Mouse (Mus musculus): Measurements from ENCODE around the gene Cryba4. TPM values are rescaled to one million over a fixed set of nuclear protein-coding genes. Genes with fewer than 3 reads are reported as not detected.

The Cryba4 gene
- polyA plus RNA-seq, 1 experiment from 2014 or later, result 0.79 TPM

GRCm38 (mm10) chr5:112295162-112295561, 42.8 kb upstream of the Cryba4 start:
- H3K4me3 ChIP-seq (ENCODE audit: low read depth, low read length), result no peak overlapping the region
- no peaks in the 10 kb centered on the region for H3K9me3 ChIP-seq (ENCODE audit: control insufficient read depth, low read length)
- H3K9ac ChIP-seq (replicated peaks; ENCODE audit: low read depth, low read length), result no peak overlapping the region
- no peak overlapping the region for H3K4me2 ChIP-seq (ENCODE audit: low read depth, low read length)
- H3K27ac ChIP-seq (ENCODE audit: low read depth, low read length), result no peak overlapping the region
- no peaks in the 10 kb centered on the region for H3K27me3 ChIP-seq (ENCODE audit: control insufficient read depth, insufficient read depth, low read length)
- H3K36me3 ChIP-seq (ENCODE audit: control insufficient read depth, insufficient read depth, low read length), result no peaks in the 10 kb centered on the region
- H3K4me1 ChIP-seq (ENCODE audit: control insufficient read depth, insufficient read depth, low read length), result peaks cover 5% of the 10 kb centered on the region; the same call in 1 of the 2 replicates
- ATAC-seq (ENCODE audit: low read depth), result no peak
- WGBS, result 43% methylated on average over 8 of the region's 8 CpGs

GRCm38 (mm10) chr5:112294696-112295095, 42.4 kb upstream of the Cryba4 start:
- ATAC-seq (ENCODE audit: low read depth), result no peak
- no peak overlapping the region for H3K27ac ChIP-seq (ENCODE audit: low read depth, low read length)
- no peaks in the 10 kb centered on the region for H3K27me3 ChIP-seq (ENCODE audit: control insufficient read depth, insufficient read depth, low read length)
- H3K9ac ChIP-seq (replicated peaks; ENCODE audit: low read depth, low read length), result no peak overlapping the region
- no peak overlapping the region for H3K4me2 ChIP-seq (ENCODE audit: low read depth, low read length)
- H3K4me3 ChIP-seq (ENCODE audit: low read depth, low read length), result no peak overlapping the region
- H3K4me1 ChIP-seq (ENCODE audit: control insufficient read depth, insufficient read depth, low read length), result peaks cover 5% of the 10 kb centered on the region; the same call in 1 of the 2 replicates
- WGBS, result 53% methylated on average over 4 of the region's 4 CpGs
- no peaks in the 10 kb centered on the region for H3K36me3 ChIP-seq (ENCODE audit: control insufficient read depth, insufficient read depth, low read length)
- no peaks in the 10 kb centered on the region for H3K9me3 ChIP-seq (ENCODE audit: control insufficient read depth, low read length)

- peaks cover 5% of the 10 kb centered on the region; the same call in 1 of the 2 replicates for H3K4me1 ChIP-seq (ENCODE audit: control insufficient read depth, insufficient read depth, low read length)
- no peak for ATAC-seq (ENCODE audit: low read depth)
- 83% methylated on average over 2 of the region's 2 CpGs for WGBS
These were observed 41.5 kb upstream of the Cryba4 start for GRCm38 (mm10) chr5:112293800-112294199.

GRCm38 (mm10) chr5:112292343-112292980, 40.1 kb upstream of the Cryba4 start:
- 61% methylated on average over 17 of the region's 17 CpGs for WGBS
- no peak overlapping the region for H3K9ac ChIP-seq (replicated peaks; ENCODE audit: low read depth, low read length)
- ATAC-seq (ENCODE audit: low read depth), result no peak
- H3K4me3 ChIP-seq (ENCODE audit: low read depth, low read length), result no peak overlapping the region
- no peaks in the 10 kb centered on the region for H3K9me3 ChIP-seq (ENCODE audit: control insufficient read depth, low read length)
- H3K36me3 ChIP-seq (ENCODE audit: control insufficient read depth, insufficient read depth, low read length), result no peaks in the 10 kb centered on the region
- no peaks in the 10 kb centered on the region for H3K27me3 ChIP-seq (ENCODE audit: control insufficient read depth, insufficient read depth, low read length)
- peaks cover 5% of the 10 kb centered on the region; the same call in 1 of the 2 replicates for H3K4me1 ChIP-seq (ENCODE audit: control insufficient read depth, insufficient read depth, low read length)
- H3K4me2 ChIP-seq (ENCODE audit: low read depth, low read length), result no peak overlapping the region
- 0 out of 2 replicates have a peak overlapping the region, but pooled peaks have one; percentile 2 for H3K27ac ChIP-seq (ENCODE audit: low read depth, low read length)

More at GRCm38 (mm10) chr5:112293800-112294199, 41.5 kb upstream of the Cryba4 start:
- no peaks in the 10 kb centered on the region for H3K9me3 ChIP-seq (ENCODE audit: control insufficient read depth, low read length)
- H3K4me2 ChIP-seq (ENCODE audit: low read depth, low read length), result no peak overlapping the region
- no peak overlapping the region for H3K9ac ChIP-seq (replicated peaks; ENCODE audit: low read depth, low read length)
- no peak overlapping the region for H3K27ac ChIP-seq (ENCODE audit: low read depth, low read length)
- no peak overlapping the region for H3K4me3 ChIP-seq (ENCODE audit: low read depth, low read length)
- H3K36me3 ChIP-seq (ENCODE audit: control insufficient read depth, insufficient read depth, low read length), result no peaks in the 10 kb centered on the region
- H3K27me3 ChIP-seq (ENCODE audit: control insufficient read depth, insufficient read depth, low read length), result no peaks in the 10 kb centered on the region

GRCm38 (mm10) chr5:112291866-112292265, 39.5 kb upstream of the Cryba4 start:
- no peaks in the 10 kb centered on the region for H3K9me3 ChIP-seq (ENCODE audit: control insufficient read depth, low read length)
- peaks cover 5% of the 10 kb centered on the region; the same call in 1 of the 2 replicates for H3K4me1 ChIP-seq (ENCODE audit: control insufficient read depth, insufficient read depth, low read length)
- no peaks in the 10 kb centered on the region for H3K27me3 ChIP-seq (ENCODE audit: control insufficient read depth, insufficient read depth, low read length)
- ATAC-seq (ENCODE audit: low read depth), result no peak
- no peak overlapping the region for H3K9ac ChIP-seq (replicated peaks; ENCODE audit: low read depth, low read length)
- no peak overlapping the region for H3K27ac ChIP-seq (ENCODE audit: low read depth, low read length)
- WGBS, result 79% methylated on average over 5 of the region's 5 CpGs
- no peak overlapping the region for H3K4me3 ChIP-seq (ENCODE audit: low read depth, low read length)
- no peak overlapping the region for H3K4me2 ChIP-seq (ENCODE audit: low read depth, low read length)
- no peaks in the 10 kb centered on the region for H3K36me3 ChIP-seq (ENCODE audit: control insufficient read depth, insufficient read depth, low read length)

GRCm38 (mm10) chr5:112290536-112290880, 38.2 kb upstream of the Cryba4 start:
- H3K36me3 ChIP-seq (ENCODE audit: control insufficient read depth, insufficient read depth, low read length), result no peaks in the 10 kb centered on the region
- no peaks in the 10 kb centered on the region for H3K9me3 ChIP-seq (ENCODE audit: control insufficient read depth, low read length)
- peaks cover 5% of the 10 kb centered on the region; the same call in 1 of the 2 replicates for H3K4me1 ChIP-seq (ENCODE audit: control insufficient read depth, insufficient read depth, low read length)
- H3K27ac ChIP-seq (ENCODE audit: low read depth, low read length), result no peak overlapping the region
- no peak for ATAC-seq (ENCODE audit: low read depth)
- no peaks in the 10 kb centered on the region for H3K27me3 ChIP-seq (ENCODE audit: control insufficient read depth, insufficient read depth, low read length)
- no peak overlapping the region for H3K9ac ChIP-seq (replicated peaks; ENCODE audit: low read depth, low read length)
- no peak overlapping the region for H3K4me3 ChIP-seq (ENCODE audit: low read depth, low read length)
- H3K4me2 ChIP-seq (ENCODE audit: low read depth, low read length), result no peak overlapping the region
- WGBS, result 70% methylated on average over 8 of the region's 8 CpGs

- Histone ChIP-seq H3K36me3 (ENCODE audit: control insufficient read depth, insufficient read depth, low read length) (no peaks in the 10 kb centered on the region), H3K27me3 (ENCODE audit: control insufficient read depth, insufficient read depth, low read length) (no peaks in the 10 kb centered on the region), H3K4me2 (ENCODE audit: low read depth, low read length) (no peak overlapping the region), H3K9ac (replicated peaks; ENCODE audit: low read depth, low read length) (no peak overlapping the region), H3K9me3 (ENCODE audit: control insufficient read depth, low read length) (no peaks in the 10 kb centered on the region), H3K27ac (ENCODE audit: low read depth, low read length) (no peak overlapping the region), H3K4me3 (ENCODE audit: low read depth, low read length) (no peak overlapping the region), H3K4me1 (ENCODE audit: control insufficient read depth, insufficient read depth, low read length) (peaks cover 5% of the 10 kb centered on the region; the same call in 1 of the 2 replicates)
- ATAC-seq (ENCODE audit: low read depth), result no peak
- WGBS, result 79% methylated on average over 16 of the region's 16 CpGs
These were observed 37.7 kb upstream of the Cryba4 start for GRCm38 (mm10) chr5:112289819-112290535.

GRCm38 (mm10) chr5:112289236-112289635, 36.9 kb upstream of the Cryba4 start:
- no peaks in the 10 kb centered on the region for H3K36me3 ChIP-seq (ENCODE audit: control insufficient read depth, insufficient read depth, low read length)
- no peak for ATAC-seq (ENCODE audit: low read depth)
- H3K4me3 ChIP-seq (ENCODE audit: low read depth, low read length), result no peak overlapping the region
- 58% methylated on average over 8 of the region's 8 CpGs for WGBS
- no peak overlapping the region for H3K9ac ChIP-seq (replicated peaks; ENCODE audit: low read depth, low read length)
- H3K4me1 ChIP-seq (ENCODE audit: control insufficient read depth, insufficient read depth, low read length), result no peaks in the 10 kb centered on the region; the same call in 1 of the 2 replicates
- H3K27ac ChIP-seq (ENCODE audit: low read depth, low read length), result no peak overlapping the region
- H3K27me3 ChIP-seq (ENCODE audit: control insufficient read depth, insufficient read depth, low read length), result no peaks in the 10 kb centered on the region
- no peak overlapping the region for H3K4me2 ChIP-seq (ENCODE audit: low read depth, low read length)
- no peaks in the 10 kb centered on the region for H3K9me3 ChIP-seq (ENCODE audit: control insufficient read depth, low read length)

Measured in neural tube, embryonic 14.5 days (tissue).